Mouse (Mus musculus) erythroblast, embryonic 14.5 days (primary cell): ENCODE data around the gene Polr2a. TPM values are rescaled to one million over a fixed set of nuclear protein-coding genes. Genes with fewer than 3 reads are reported as not detected.
"Not testable (repeated sequence)": the region's sequence is repeated elsewhere in the genome, so short reads cannot be mapped to it uniquely, and the experiment has no call there.

Experiments used
- H3K27me3 ChIP-seq: 2 replicates; pipeline ENCODE4 v1.6.1; 2012; ENCODE audit warnings: inconsistent platforms; ENCODE audit not compliant: control insufficient read depth
- H3K36me3 ChIP-seq: 2 replicates; pipeline ENCODE4 v1.6.1; 2012; ENCODE audit warnings: mild to moderate bottlenecking, inconsistent platforms; ENCODE audit not compliant: control insufficient read depth
- H3K4me1 ChIP-seq: 2 replicates; pipeline ENCODE4 v1.6.1; 2012; ENCODE audit warnings: inconsistent platforms; ENCODE audit not compliant: control insufficient read depth
- H3K4me3 ChIP-seq: replicated peaks from 2 replicates; pipeline ENCODE3; 2012; ENCODE audit warnings: moderate library complexity, mild to moderate bottlenecking, inconsistent platforms
- H3K9me3 ChIP-seq: 2 replicates; pipeline ENCODE4 v1.6.1; 2012; ENCODE audit warnings: low read length, inconsistent platforms, mixed read lengths; ENCODE audit not compliant: control insufficient read depth
- GATA1 ChIP-seq: IDR thresholded peaks from 2 replicates; pipeline ENCODE4 v1.6.1; 2012; ENCODE audit warnings: low read length, inconsistent platforms, mixed read lengths
- TAL1 ChIP-seq: IDR thresholded peaks from 3 replicates; pipeline ENCODE4 v1.6.1; 2012; ENCODE audit warnings: low read length, inconsistent platforms, mixed read lengths
- polyA plus RNA-seq: library from polyadenylated mRNA; stranded (reverse); fragments of >175 nt; gene quantifications from 2 replicates; pipeline ENCODE4 v1.2.3, GENCODE M21; 2012

The Polr2a gene
- polyA plus RNA-seq, 1 experiment, result 14.3 TPM

DNA sequence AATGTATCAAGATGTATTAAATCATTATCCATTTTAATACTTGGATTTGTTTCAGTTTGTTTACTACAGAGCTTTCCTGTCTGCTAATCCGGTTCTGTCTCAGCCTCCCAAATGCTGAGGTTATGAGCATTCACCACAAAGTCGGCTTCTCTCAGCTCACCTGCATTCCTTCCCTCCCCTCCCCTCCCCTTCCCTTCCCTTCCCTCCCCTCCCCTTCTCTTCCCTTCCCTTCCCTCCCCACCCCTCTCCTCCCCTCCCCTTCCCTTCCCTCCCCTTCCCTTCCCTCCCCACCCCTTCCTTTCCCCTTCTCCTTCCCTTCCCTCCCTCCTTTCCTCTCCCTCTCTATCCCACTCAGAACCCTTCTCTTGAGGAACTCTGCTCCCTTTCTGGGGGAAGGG is 53.8 kb downstream of the Polr2a start:
- Histone ChIP-seq H3K4me3 (no peak overlapping the region), H3K27me3 (no peaks in the 10 kb centered on the region), H3K9me3 (no peaks in the 10 kb centered on the region), H3K4me1 (peaks cover 23% of the 10 kb centered on the region), H3K36me3 (no peaks in the 10 kb centered on the region)
- TF ChIP-seq TAL1, result no peak

DNA sequence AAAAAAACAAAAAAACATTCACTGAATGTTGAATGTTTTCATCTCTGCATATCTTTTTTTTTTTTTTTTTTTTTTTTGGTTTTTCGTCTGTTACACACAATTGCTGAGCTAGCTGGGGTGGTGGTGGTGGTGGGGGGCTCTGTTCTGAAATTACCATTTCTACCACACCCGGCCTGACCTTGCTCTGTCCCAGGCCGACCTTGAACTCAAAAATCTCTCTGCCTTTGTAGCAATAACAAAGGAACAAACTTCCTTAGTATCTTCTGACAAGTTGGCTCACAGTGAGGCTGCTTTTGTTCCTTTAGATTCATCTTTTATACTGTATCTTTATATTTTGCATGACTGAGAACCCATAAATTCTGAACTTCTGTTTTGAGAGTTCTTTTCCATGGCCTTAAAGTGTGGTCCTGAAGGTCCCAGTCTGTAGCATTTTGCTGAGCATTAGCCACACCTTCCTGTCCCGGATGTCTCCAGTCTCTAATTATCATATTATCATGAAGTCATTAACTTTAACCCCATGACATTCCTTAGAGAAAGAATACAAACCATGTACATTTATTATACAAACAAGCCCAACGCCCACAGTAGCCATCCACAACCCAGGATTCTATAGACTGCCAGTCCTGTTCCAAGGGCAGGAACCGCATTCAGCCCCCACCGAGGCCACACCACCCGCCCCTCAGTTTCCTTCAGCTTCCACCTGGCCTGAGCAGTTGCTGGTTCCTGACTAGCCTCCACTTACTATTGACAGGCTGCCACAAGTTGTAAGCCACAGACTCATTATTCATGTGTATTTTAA is 54.4 kb downstream of the Polr2a start:
- no peak for TF ChIP-seq GATA1
- TF ChIP-seq TAL1, result no peak
- H3K9me3 ChIP-seq, result no peaks in the 10 kb centered on the region
- no peaks in the 10 kb centered on the region for H3K27me3 ChIP-seq
- H3K4me3 ChIP-seq, result no peak overlapping the region
- H3K36me3 ChIP-seq, result no peaks in the 10 kb centered on the region
- peaks cover 19% of the 10 kb centered on the region for H3K4me1 ChIP-seq

DNA sequence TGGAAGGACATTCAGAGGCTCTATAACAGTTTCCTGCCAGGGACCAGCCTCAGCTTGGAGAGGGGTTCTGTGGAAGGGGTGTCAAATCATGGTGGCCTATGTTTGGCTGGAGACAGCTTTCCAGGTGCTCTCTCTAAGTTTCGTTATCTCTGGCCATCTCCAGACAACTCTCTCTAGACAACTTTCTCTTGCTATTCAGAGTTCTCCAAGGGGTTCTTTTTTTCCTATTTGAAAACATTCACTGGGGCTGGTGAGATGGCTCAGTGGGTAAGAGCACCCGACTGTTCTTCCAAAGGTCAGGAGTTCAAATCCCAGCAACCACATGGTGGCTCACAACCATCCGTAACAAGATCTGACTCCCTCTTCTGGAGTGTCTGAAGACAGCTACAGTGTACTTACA is 55.1 kb downstream of the Polr2a start:
- not testable (repeated sequence) for H3K9me3 ChIP-seq, H3K36me3 ChIP-seq, H3K27me3 ChIP-seq, H3K4me3 ChIP-seq
- H3K4me1 ChIP-seq, result peaks cover 17% of the 10 kb centered on the region

DNA sequence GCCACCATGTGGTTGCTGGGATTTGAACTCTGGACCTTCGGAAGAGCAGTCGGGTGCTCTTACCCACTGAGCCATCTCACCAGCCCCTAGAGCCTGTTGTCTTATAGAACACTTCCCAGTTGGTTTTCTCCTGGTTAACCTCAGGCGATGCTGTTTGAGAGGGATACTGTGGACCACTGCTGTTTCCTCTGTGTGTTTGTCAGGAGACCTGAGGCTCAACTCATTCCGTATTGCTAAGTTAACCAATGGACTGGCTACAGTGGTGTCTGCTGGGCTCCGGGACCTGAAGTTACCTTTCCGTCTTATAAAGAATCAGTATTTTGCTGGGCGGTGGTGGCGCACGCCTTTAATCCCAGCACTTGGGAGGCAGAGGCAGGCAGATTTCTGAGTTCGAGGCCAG is 55.6 kb downstream of the Polr2a start:
- H3K9me3 ChIP-seq, H3K36me3 ChIP-seq, H3K27me3 ChIP-seq, H3K4me3 ChIP-seq: not testable (repeated sequence)
- peaks cover 17% of the 10 kb centered on the region for H3K4me1 ChIP-seq

DNA sequence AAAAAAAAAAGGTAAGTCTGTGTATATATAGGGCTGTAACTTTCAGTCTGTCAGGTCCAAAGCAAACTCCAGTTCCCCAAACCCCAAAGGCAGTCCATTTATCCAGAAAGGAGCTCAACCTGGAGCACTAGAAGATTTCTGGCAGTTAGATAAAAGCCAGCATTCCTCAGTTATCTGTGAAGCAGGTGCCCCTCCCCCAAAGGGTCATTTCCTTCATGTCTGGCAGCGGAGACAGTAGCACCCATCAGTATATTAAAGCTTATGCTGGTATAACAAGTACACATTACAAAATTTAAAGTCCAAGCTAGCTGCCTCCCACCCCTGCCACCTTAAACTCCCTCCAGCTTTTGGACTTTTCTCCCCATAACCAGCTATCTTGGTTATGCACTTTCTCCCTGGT is 58.8 kb downstream of the Polr2a start:
- peaks cover 3% of the 10 kb centered on the region; the same call in 1 of the 2 replicates for H3K9me3 ChIP-seq
- no peaks in the 10 kb centered on the region for H3K36me3 ChIP-seq
- TF ChIP-seq GATA1 (no peak), TAL1 (no peak)
- no peak overlapping the region for H3K4me3 ChIP-seq
- peaks cover 13% of the 10 kb centered on the region for H3K27me3 ChIP-seq
- peaks cover 20% of the 10 kb centered on the region for H3K4me1 ChIP-seq

DNA sequence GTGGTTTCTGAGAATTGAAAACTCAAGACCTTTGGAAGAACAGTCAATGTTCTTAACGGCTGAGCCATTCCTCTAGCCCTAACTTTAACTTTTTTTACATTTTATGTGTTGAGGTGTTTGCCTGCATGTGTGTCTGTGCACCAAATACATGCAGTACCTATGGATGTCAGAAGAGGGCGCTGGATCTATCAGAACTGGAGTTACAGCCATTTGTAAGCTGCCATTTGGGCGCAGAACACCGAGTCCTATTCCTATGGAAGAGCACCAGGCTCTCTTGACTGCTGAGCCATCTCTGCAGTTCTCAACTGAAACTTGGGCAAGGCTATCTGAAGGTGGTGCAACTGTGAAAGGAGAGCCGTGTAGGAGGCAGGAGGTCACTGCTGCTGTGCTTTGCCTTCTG is 59.9 kb downstream of the Polr2a start:
- Histone ChIP-seq H3K9me3 (peaks cover 3% of the 10 kb centered on the region; the same call in 1 of the 2 replicates), H3K27me3 (peaks cover 13% of the 10 kb centered on the region), H3K36me3 (no peaks in the 10 kb centered on the region), H3K4me1 (peaks cover 20% of the 10 kb centered on the region), H3K4me3 (no peak overlapping the region)
- TF ChIP-seq TAL1, result no peak
- TF ChIP-seq GATA1, result no peak

DNA sequence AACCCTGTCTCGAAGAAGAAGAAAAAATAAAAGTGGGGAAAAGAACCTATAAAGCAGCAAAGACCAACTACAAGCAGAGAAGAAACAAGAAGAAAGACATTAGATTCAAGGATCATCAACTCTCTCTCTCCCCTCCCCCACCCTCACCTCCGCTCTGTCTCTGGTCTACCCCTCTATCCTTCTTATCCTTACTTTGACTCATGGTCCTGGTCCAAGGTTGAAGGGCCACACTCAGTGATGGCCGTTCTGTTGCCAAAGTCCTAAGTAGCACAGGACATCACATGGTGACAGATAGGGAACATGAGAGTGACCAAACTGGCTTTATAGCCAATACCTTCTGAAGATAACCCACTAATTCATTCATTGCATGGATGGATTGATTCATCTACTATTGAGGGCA is 61.0 kb downstream of the Polr2a start:
- H3K27me3 ChIP-seq, result peaks cover 16% of the 10 kb centered on the region
- no peak for TF ChIP-seq GATA1
- no peak for TF ChIP-seq TAL1

DNA sequence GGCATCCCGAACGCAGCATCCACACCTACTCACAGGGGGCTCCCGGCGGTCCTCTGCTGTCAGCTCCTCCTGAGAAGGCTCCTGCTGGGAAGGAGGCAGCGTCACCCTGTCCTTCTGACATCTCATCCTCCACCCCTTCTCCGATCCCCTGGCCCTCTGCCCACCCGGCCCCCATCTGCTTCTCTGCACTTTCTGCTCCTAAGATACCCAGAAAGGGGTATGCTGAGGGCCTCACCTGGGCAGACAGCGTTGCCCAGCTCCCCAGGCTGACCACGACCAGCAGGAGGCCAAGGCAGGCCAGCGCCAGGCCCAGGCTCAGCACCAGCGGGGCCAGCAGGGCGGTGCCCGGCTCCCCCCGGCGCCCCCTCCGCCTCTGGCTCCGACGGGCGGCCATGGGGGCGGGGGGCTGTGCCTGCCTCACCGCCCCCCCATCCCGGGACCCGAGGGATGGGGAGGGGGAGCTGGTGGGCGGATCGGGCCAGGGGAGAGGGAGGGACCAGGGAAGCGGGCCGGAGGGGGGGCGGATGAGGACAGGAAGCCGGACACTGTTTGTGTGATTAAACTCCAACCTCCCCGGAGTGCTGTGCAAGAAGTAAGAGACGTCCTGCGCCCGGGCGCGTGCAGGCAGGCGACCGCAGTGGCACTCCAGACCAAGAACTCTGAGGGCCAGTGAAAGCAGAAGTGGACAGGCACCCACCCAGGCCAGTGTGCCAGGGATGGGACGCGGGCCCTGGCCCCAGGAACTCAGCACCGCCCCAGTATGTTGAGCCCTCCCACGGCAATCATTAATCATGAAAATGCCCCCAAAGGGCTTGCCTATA is 62.9 kb downstream of the Polr2a start, which contains the start of the genes Tnfsf12 and Tnfsfm13:
Gene Tnfsf12 (minus strand): TSS at position 489 of the 821 bp plus-strand sequence.
Gene Tnfsfm13 (minus strand): TSS at position 738 of the 821 bp plus-strand sequence.
- H3K27me3 ChIP-seq, result peaks cover 16% of the 10 kb centered on the region
- H3K4me1 ChIP-seq, result peaks cover 29% of the 10 kb centered on the region
- no peak for TF ChIP-seq GATA1
- H3K9me3 ChIP-seq, result peaks cover 3% of the 10 kb centered on the region; the same call in 1 of the 2 replicates
- H3K4me3 ChIP-seq, result peak within 1 kb of the TSS; percentile 46
- H3K36me3 ChIP-seq, result no peaks in the 10 kb centered on the region; the same call in 1 of the 2 replicates

More for the DNA sequence above, 61.0 kb downstream of the Polr2a start:
- H3K4me1 ChIP-seq, result peaks cover 29% of the 10 kb centered on the region
- peaks cover 3% of the 10 kb centered on the region; the same call in 1 of the 2 replicates for H3K9me3 ChIP-seq
- H3K4me3 ChIP-seq, result no peak overlapping the region
- H3K36me3 ChIP-seq, result no peaks in the 10 kb centered on the region

DNA sequence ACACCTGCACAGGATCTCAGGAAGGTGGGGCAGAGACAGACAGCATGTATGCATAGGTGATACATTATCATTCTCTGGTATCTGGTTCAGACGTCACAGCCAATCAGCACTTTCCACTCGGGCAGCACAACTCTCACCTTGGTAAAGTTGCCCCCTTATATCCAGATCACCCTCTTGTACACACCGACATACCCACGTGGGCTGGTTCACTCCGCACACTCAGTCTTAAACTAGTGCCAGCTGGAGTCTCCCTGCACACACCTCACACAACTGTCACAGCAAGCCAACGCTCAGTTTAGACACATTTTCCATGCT is 63.4 kb downstream of the Polr2a start:
- TF ChIP-seq TAL1, result no peak
- no peak for TF ChIP-seq GATA1
- Histone ChIP-seq H3K4me1 (peaks cover 32% of the 10 kb centered on the region), H3K4me3 (peak overlapping the region; percentile 46), H3K36me3 (no peaks in the 10 kb centered on the region; the same call in 1 of the 2 replicates), H3K9me3 (peaks cover 3% of the 10 kb centered on the region; the same call in 1 of the 2 replicates), H3K27me3 (peaks cover 16% of the 10 kb centered on the region)
